Mouse (Mus musculus) limb, embryonic 13.5 days (tissue): ENCODE data around the gene Gm21149. TPM values are rescaled to one million over a fixed set of nuclear protein-coding genes. Genes with fewer than 3 reads are reported as not detected.
"Not testable (repeated sequence)": the region's sequence is repeated elsewhere in the genome, so short reads cannot be mapped to it uniquely, and the experiment has no call there.

Experiments
- ATAC-seq: fragments of 200-750 bp; cut with Nextera tagmentation; 2 replicates; pipeline ENCODE4 v1.8.0; 2017; ENCODE audit warnings: low read depth, moderate number of reproducible peaks, moderate TSS enrichment; ENCODE audit not compliant: low FRiP score
- H3K27ac ChIP-seq: fragments of 300-500 bp; sonication (generic); 2 replicates; pipeline ENCODE4 v1.5.1; 2015; ENCODE audit warnings: inconsistent platforms, mild to moderate bottlenecking, moderate library complexity
- H3K27me3 ChIP-seq: fragments of 300-500 bp; sonication (generic); 2 replicates; pipeline ENCODE4 v1.6.1; 2015; ENCODE audit warnings: mild to moderate bottlenecking, inconsistent platforms
- H3K36me3 ChIP-seq: fragments of 300-500 bp; sonication (generic); 2 replicates; pipeline ENCODE4 v1.6.1; 2015; ENCODE audit warnings: inconsistent platforms, mild to moderate bottlenecking, moderate library complexity
- H3K4me1 ChIP-seq: fragments of 300-500 bp; sonication (generic); 2 replicates; pipeline ENCODE4 v1.6.1; 2015; ENCODE audit warnings: inconsistent platforms
- H3K4me2 ChIP-seq: fragments of 300-500 bp; sonication (generic); replicated peaks from 2 replicates; pipeline ENCODE4 v1.6.1; 2015; ENCODE audit warnings: inconsistent platforms, mild to moderate bottlenecking, moderate library complexity
- H3K4me3 ChIP-seq: fragments of 300-500 bp; sonication (generic); 2 replicates; pipeline ENCODE4 v1.5.1; 2015; ENCODE audit warnings: moderate library complexity, mild to moderate bottlenecking, inconsistent platforms
- H3K9ac ChIP-seq: fragments of 300-500 bp; sonication (generic); 2 replicates; pipeline ENCODE4 v1.6.1; 2015; ENCODE audit warnings: mild to moderate bottlenecking, inconsistent platforms
- H3K9me3 ChIP-seq: fragments of 300-500 bp; sonication (generic); 2 replicates; pipeline ENCODE4 v1.6.1; 2016; ENCODE audit warnings: inconsistent platforms
- WGBS: fragments of 180-500 bp; shearing (Covaris S2); methylation state at CpG from one replicate; pipeline ENCODE4 v1.1.7; 2015; 5-methylcytosine and 5-hydroxymethylcytosine counted together
- polyA plus RNA-seq: library from polyadenylated mRNA; unstranded; fragments of >200 nt; fragmentation: Nextera tagmentation; extraction: Ambion mirVana; gene quantifications from 2 replicates; pipeline ENCODE4 v1.2.1, GENCODE M21; 2015

The Gm21149 gene
- polyA plus RNA-seq, 1 experiment from 2014 or later, result not detected

DNA sequence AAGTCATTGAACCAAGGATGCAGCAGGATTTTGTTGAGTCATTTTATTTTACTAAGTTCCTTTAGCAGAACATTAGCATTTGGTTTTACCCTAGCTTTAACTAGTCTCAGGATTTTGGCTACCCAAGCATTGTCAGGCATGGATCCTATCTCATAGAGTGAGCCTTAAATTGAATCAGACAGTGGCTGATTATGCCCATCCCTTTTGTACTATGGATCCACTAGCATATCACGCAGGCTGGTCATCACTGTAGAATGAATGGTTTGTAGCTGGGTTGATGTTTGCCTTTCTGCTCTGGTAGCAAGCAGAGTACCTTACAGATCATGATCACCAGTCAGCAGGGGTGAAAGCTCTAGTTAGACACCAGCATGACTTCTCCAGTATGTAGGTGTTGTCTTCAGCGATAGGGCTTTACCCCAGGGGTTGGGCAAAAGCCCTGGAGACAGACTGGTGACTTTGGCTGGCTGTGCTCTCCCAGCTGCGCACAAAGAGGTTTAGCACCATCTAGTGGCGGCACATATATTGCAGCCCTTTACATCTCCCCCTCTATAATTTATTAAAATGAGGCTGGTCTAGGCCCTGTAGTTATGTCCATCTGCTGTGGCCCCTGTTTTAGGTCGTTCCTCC is 22.6 kb upstream of the Gm21149 start:
- not testable (repeated sequence) for H3K36me3 ChIP-seq, H3K4me2 ChIP-seq

DNA sequence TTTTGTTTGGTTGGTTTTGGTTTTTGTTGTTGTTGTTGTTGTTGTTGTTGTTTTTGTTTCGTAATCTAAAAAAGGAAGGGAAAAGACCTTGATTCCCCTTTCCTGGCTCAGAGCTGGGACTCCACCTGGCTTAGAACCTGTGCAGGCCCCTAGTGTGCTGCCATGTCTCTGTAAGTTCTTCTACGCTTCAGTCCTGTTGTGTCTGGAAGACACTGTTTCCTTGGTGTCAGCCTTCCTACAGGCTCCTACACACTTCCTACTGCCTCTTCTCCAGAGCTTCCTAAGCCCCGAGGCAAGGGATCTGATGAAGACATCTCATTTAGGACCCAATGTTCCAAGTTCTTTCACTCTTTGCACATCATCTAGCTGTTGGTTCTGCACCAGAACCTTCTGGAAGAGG is 22.0 kb upstream of the Gm21149 start:
- not testable (repeated sequence) for H3K27me3 ChIP-seq, H3K9ac ChIP-seq, H3K4me3 ChIP-seq, H3K4me2 ChIP-seq, H3K27ac ChIP-seq, H3K36me3 ChIP-seq, H3K4me1 ChIP-seq, ATAC-seq
- peaks cover 37% of the 10 kb centered on the region for H3K9me3 ChIP-seq
- 72% methylated on average over 3 of the region's 3 CpGs for WGBS

More for the DNA sequence above, 22.6 kb upstream of the Gm21149 start:
- ATAC-seq, result peak; percentile 84
- 26% methylated on average over 5 of the region's 5 CpGs for WGBS
- H3K27me3 ChIP-seq, H3K9ac ChIP-seq, H3K4me3 ChIP-seq, H3K4me1 ChIP-seq, H3K27ac ChIP-seq: not testable (repeated sequence)
- peaks cover 36% of the 10 kb centered on the region for H3K9me3 ChIP-seq

DNA sequence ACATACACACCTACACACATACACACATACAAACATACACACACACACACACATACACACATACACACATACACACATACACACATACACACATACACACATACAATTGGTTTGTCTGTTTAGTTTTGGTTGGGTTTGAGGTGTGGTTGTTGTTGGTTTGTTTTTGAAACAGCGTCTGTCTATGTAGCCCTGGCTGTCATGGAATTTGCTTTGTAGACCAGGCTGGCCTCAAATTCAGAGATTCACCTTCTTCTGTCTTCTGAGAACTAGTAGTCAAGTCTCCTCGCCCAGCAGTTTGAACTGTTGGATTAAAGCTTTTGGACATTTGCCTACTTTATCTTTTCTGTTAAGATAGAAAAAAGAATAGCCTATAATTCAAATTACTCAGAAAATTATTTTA is 14.6 kb upstream of the Gm21149 start:
- H3K27ac ChIP-seq, H3K27me3 ChIP-seq, H3K4me1 ChIP-seq, H3K4me3 ChIP-seq, H3K9ac ChIP-seq, H3K4me2 ChIP-seq, H3K36me3 ChIP-seq: not testable (repeated sequence)
- 57% methylated on average over 2 of the region's 2 CpGs for WGBS
- peak; percentile 57; the same call in 1 of the 2 replicates for ATAC-seq
- H3K9me3 ChIP-seq, result peaks cover 21% of the 10 kb centered on the region

DNA sequence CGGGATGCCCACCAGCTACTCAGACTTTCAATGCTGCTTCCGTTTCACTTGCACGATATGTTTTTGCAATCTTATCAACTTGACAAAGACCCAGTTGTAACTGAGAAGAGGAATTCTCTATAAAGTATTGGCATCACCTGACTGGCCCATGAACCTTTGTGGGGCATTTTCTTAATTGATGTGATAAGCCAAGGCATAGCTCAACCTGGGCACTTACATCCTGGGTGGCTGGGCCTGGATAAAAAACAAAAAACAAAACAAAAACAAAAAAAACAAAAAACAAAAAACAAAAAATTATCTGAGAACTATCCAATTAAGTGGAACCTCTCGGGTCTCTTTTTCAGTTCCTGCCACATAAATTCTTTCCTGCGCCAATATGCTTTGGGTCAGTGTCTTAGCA is 12.4 kb upstream of the Gm21149 start:
- peak; percentile 78 for ATAC-seq
- H3K9ac ChIP-seq, result no peak overlapping the region
- WGBS, result 85% methylated on average over 5 of the region's 5 CpGs
- H3K4me2 ChIP-seq, result no peak overlapping the region
- no peaks in the 10 kb centered on the region for H3K36me3 ChIP-seq
- peaks cover 29% of the 10 kb centered on the region for H3K9me3 ChIP-seq
- H3K27me3 ChIP-seq, result no peaks in the 10 kb centered on the region
- no peak overlapping the region for H3K27ac ChIP-seq
- H3K4me3 ChIP-seq, result no peak overlapping the region
- H3K4me1 ChIP-seq, result no peaks in the 10 kb centered on the region

DNA sequence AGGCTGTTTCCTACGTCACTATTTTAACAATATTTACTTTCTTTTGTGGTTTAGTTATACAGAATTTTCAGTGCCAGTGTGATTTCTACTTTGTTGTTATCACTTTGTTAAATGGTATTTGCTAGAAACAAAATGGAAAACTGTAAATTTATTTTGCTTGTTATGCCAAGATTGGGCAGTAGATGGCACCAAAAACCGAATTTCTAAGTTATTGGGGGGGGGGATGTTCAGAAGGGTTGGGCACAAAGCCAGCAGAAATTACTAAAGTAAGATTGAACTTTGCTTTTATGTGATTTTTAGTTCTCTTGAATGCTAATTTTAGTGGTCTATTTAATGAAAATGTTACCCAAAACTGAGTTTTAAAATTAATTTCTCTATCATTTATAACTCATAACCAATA is 8.3 kb upstream of the Gm21149 start:
- not testable (repeated sequence) for H3K27ac ChIP-seq, H3K9ac ChIP-seq, H3K27me3 ChIP-seq, H3K4me2 ChIP-seq, H3K36me3 ChIP-seq, H3K4me3 ChIP-seq, H3K4me1 ChIP-seq, ATAC-seq
- 24% methylated on average over 2 of the region's 2 CpGs for WGBS
- H3K9me3 ChIP-seq, result peaks cover 39% of the 10 kb centered on the region

DNA sequence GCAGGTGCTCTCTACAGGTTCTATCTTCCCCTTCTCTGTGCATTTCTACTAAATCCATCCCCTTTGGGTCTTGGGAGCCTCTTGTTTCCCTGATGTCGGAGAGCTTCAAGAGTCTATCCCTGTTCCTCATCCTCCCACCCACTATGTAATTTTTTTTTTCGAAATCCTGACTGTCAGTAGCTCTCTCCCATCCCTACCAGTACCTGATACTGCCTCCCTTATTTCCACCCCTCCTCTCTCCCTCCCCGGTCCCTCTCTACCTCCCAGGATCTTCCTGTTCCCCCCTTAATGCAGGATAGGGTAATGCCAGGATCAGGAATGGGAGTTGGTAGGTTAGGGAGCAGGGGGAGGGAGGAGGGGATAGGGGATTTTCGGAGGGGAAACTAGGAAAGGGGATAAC is 7.3 kb upstream of the Gm21149 start:
- not testable (repeated sequence) for H3K4me3 ChIP-seq

DNA sequence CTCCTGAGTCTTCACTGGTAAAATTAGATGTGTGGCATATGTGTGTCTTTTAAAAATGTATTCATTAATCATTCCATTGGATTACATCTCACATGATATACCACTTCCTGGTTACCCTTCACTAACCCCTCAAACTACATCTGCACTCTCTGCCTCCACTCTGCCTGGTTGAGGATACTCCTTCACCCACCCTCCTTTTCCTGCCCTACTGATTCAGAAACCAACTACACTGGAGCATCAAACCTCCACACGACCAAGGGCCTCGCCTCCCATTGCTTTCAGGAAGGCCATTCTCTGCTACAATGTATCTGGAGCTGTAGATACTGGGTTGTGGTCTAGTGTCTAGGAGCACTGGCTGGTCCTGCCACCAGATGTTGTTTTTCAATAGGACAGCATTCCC is 6.5 kb upstream of the Gm21149 start:
- ATAC-seq, H3K36me3 ChIP-seq, H3K9ac ChIP-seq, H3K4me3 ChIP-seq, H3K27ac ChIP-seq, H3K4me2 ChIP-seq, H3K27me3 ChIP-seq, H3K4me1 ChIP-seq: not testable (repeated sequence)
- WGBS, result 59% methylated on average over 2 of the region's 2 CpGs
- H3K9me3 ChIP-seq, result peaks cover 38% of the 10 kb centered on the region

More for the DNA sequence above, 7.3 kb upstream of the Gm21149 start:
- WGBS, result 52% methylated on average over 4 of the region's 4 CpGs
- not testable (repeated sequence) for H3K9ac ChIP-seq, H3K4me1 ChIP-seq, H3K27me3 ChIP-seq, H3K36me3 ChIP-seq, H3K27ac ChIP-seq, ATAC-seq, H3K4me2 ChIP-seq
- H3K9me3 ChIP-seq, result peaks cover 35% of the 10 kb centered on the region

DNA sequence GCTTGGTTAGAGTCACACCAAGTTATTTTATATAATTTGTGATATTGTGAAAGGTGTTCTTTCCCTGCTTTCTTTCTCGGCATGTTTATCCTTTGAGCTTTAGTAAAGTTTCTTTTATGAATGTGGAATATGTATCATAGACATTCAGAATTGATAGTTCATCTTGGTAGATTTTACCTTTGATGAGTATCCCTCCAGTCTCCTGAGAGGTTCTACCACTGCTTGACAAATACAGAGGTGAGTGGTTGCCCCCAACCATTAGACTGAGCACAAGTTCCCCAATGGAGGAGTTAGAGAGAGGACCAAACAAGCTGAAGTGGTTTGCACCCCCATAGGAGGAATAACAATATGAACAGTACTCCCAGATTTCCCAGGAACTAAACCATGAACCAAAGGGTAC is 6.2 kb downstream of the Gm21149 start:
- H3K27ac ChIP-seq, H3K27me3 ChIP-seq, H3K4me2 ChIP-seq, H3K4me3 ChIP-seq, ATAC-seq, H3K9ac ChIP-seq, H3K4me1 ChIP-seq, H3K36me3 ChIP-seq: not testable (repeated sequence)
- peaks cover 29% of the 10 kb centered on the region for H3K9me3 ChIP-seq
- 83% methylated on average over 1 of the region's 1 CpGs for WGBS

DNA sequence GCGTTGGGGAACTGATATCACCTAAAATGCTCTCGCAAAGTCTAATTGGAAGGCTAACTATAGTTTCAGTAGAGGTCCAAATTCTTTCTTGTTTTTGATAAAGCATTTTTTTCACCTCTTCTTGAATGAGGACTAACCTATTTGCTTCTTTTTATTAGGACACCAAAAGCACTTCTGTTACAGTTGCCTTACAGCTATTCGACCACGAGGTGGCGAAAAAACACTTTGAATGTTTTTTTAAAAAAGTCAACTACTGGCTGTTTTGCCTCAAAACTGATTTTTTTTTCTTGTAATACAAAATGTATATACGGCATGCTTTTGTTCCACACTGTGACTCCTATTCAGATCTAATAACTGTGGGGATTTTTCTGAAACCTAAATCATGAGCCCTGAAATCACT is 8.6 kb downstream of the Gm21149 start:
- H3K9me3 ChIP-seq, result peaks cover 33% of the 10 kb centered on the region
- H3K4me3 ChIP-seq, H3K27me3 ChIP-seq, H3K4me1 ChIP-seq, H3K36me3 ChIP-seq, H3K4me2 ChIP-seq, H3K9ac ChIP-seq, ATAC-seq, H3K27ac ChIP-seq: not testable (repeated sequence)
- WGBS, result 59% methylated on average over 6 of the region's 6 CpGs

DNA sequence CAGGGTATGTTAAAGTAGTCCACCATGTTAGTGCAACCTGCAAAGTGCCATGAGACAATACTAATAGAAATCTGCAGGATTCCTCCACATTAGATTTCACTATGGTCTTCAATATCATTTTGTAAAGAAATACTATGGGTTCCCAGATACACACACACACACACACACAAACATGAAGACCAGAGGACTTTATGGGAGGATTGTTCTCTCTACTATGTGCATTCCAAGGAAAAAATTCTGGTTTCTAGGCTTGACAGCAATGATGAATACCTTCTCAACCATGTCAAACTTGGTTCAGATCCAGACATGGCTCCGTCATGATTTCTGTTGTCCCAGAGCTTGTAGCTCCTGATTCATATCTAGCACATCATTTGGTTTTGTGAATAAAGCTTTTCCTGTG is 10.1 kb downstream of the Gm21149 start:
- not testable (repeated sequence) for H3K27ac ChIP-seq, H3K27me3 ChIP-seq, H3K36me3 ChIP-seq, ATAC-seq, H3K9ac ChIP-seq, H3K4me3 ChIP-seq, H3K4me1 ChIP-seq, H3K4me2 ChIP-seq
- peaks cover 33% of the 10 kb centered on the region for H3K9me3 ChIP-seq
- 57% methylated on average over 1 of the region's 1 CpGs for WGBS

DNA sequence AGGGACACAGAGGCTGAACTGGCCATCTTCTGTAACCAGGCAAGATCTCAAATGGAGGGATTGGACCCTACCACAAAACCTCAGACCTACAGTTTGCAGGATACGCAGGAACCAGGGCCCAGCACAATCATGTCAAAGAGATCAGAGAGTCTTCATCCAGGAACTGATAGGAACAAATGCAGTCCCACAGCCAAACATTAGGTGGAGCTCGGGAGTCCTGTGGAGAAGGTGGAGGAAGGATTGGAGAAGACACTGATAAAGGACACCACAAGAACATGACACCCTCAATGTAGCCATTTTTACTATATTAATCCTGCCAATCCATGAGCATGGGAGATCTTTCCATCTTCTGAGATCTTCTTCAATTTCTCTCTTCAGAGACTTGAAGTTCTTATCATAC is 12.8 kb downstream of the Gm21149 start:
- 47% methylated on average over 2 of the region's 2 CpGs for WGBS

DNA sequence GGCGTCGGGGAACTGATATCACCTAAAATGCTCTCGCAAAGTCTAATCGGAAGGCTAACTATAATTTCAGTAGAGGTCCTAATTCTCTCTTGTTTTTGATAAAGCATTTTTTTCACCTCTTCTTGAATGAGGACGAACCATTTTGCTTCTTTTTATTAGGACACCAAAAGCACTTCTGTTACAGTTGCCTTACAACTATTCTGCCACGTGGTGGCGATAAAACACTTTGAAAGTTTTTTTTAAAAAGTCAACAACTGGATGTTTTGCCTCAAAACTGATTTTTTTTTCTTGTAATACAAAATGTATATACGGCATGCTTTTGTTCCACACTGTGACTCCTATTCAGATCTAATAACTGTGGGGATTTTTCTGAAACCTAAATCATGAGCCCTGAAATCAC is 14.7 kb downstream of the Gm21149 start:
- not testable (repeated sequence) for H3K9ac ChIP-seq, H3K4me2 ChIP-seq, H3K4me1 ChIP-seq, H3K27ac ChIP-seq, H3K36me3 ChIP-seq, H3K4me3 ChIP-seq, ATAC-seq, H3K27me3 ChIP-seq
- H3K9me3 ChIP-seq, result peaks cover 24% of the 10 kb centered on the region
- 59% methylated on average over 8 of the region's 8 CpGs for WGBS

More for the DNA sequence above, 12.8 kb downstream of the Gm21149 start:
- not testable (repeated sequence) for H3K4me2 ChIP-seq, H3K27ac ChIP-seq, H3K27me3 ChIP-seq, H3K36me3 ChIP-seq, ATAC-seq, H3K9ac ChIP-seq, H3K4me3 ChIP-seq, H3K4me1 ChIP-seq
- peaks cover 31% of the 10 kb centered on the region for H3K9me3 ChIP-seq

DNA sequence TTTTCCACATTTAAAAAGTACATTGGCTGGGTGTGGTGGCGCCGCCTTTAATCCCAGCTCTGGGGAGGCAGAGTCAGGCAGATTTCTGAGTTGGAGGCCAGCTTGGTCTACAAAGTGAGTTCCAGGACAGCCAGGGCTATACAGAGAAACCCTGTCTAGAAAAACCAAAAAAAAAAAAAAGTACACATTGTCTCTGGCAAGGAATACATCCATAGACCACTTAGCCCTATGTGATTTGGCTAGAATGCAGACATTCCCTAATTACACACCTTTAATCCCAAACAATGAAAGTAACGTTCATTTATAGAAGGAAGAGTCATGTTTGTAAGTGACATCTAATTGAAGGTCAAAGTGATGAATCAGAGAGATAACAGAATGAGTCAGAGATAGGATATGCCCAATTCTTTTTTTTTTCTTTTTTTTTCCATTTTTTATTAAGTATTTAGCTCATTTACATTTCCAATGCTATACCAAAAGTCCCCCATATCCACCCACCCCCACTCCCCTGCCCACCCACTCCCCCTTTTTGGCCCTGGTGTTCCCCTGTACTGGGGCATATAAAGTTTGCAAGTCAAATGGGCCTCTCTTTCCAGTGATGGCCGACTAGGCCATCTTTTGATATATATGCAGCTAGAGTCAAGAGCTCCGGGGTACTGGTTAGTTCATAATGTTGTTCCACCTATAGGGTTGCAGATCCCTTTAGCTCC is 18.3 kb downstream of the Gm21149 start:
- H3K4me3 ChIP-seq, H3K4me2 ChIP-seq, H3K27me3 ChIP-seq, ATAC-seq, H3K36me3 ChIP-seq, H3K27ac ChIP-seq, H3K4me1 ChIP-seq, H3K9ac ChIP-seq: not testable (repeated sequence)
- peaks cover 14% of the 10 kb centered on the region for H3K9me3 ChIP-seq
- 80% methylated on average over 3 of the region's 5 CpGs for WGBS
